In genomic region chr15:68646865-68647264, GRCm38 (mm10) we compare ENCODE assay signal across 30 mouse cellular contexts.
DNase-seq lines count a peak whose midpoint lies in the region; ATAC-seq lines count a peak whose summit lies in the region.
"Had no signal": no experiment of that assay in that cellular context is flagged by ENCODE, and none has a peak within 500 bp of the region (broad histone marks: within the 10 kb centered on the region; RNA-seq: fewer than 3 reads in every experiment).

No protein-coding gene starts in this region.

- no peak overlapping the region for H3K9ac ChIP-seq in limb, embryonic 13.5 days
- H3K9ac ChIP-seq in midbrain, embryonic 16.5 days (ENCODE audit: low read depth, low read length) = no peak overlapping the region
- H3K9ac ChIP-seq in midbrain, embryonic 11.5 days (ENCODE audit: low read length) = no peak overlapping the region
- no peak overlapping the region for H3K9ac ChIP-seq in hindbrain, embryonic 11.5 days (ENCODE audit: low read depth, low read length)
- H3K9ac ChIP-seq: embryonic facial prominence, embryonic 13.5 days; embryonic facial prominence, embryonic 15.5 days; forebrain, embryonic 12.5 days; forebrain, postnatal 0 days had no signal

- H3K4me3 ChIP-seq in limb, embryonic 13.5 days = no peak overlapping the region
- H3K4me3 ChIP-seq in limb, embryonic 10.5 days = no peak overlapping the region
- no peak overlapping the region for H3K4me3 ChIP-seq in midbrain, embryonic 16.5 days (ENCODE audit: low read depth, low read length)
- no peak overlapping the region for H3K4me3 ChIP-seq in midbrain, embryonic 11.5 days (ENCODE audit: low read depth, low read length)
- H3K4me3 ChIP-seq in hindbrain, embryonic 11.5 days (ENCODE audit: low read depth, low read length) = no peak overlapping the region
- H3K4me3 ChIP-seq: embryonic facial prominence, embryonic 13.5 days; embryonic facial prominence, embryonic 15.5 days; erythroblast, embryonic 14.5 days; forebrain, embryonic 10.5 days; forebrain, embryonic 12.5 days had no signal

- H3K36me3 ChIP-seq in limb, embryonic 13.5 days = no peaks in the 10 kb centered on the region
- H3K36me3 ChIP-seq in limb, embryonic 10.5 days = no peaks in the 10 kb centered on the region
- no peaks in the 10 kb centered on the region for H3K36me3 ChIP-seq in midbrain, embryonic 16.5 days (ENCODE audit: control insufficient read depth, insufficient read depth, low read length)
- no peaks in the 10 kb centered on the region for H3K36me3 ChIP-seq in midbrain, embryonic 11.5 days (ENCODE audit: control insufficient read depth, insufficient read depth, low read length)
- no peaks in the 10 kb centered on the region for H3K36me3 ChIP-seq in hindbrain, embryonic 11.5 days (ENCODE audit: control insufficient read depth, insufficient read depth, low read length)
- H3K36me3 ChIP-seq: embryonic facial prominence, embryonic 13.5 days; embryonic facial prominence, embryonic 15.5 days; forebrain, embryonic 10.5 days; forebrain, embryonic 12.5 days; G1E had no signal

- 32% methylated on average over 3 of the region's 3 CpGs for WGBS in limb, embryonic 13.5 days
- WGBS in limb, embryonic 10.5 days = 92% methylated on average over 3 of the region's 3 CpGs
- WGBS in midbrain, embryonic 16.5 days = 69% methylated on average over 3 of the region's 3 CpGs
- WGBS in midbrain, embryonic 11.5 days = 76% methylated on average over 3 of the region's 3 CpGs
- 75% methylated on average over 3 of the region's 3 CpGs for WGBS in hindbrain, embryonic 11.5 days

- no peak for DNase-seq in limb, embryonic 10.5 days (ENCODE audit: low spot score)
- DNase-seq in midbrain, embryonic 11.5 days (ENCODE audit: low spot score, missing footprints) = no peak
- no peak for DNase-seq in hindbrain, embryonic 11.5 days (ENCODE audit: low spot score)
- no peak for DNase-seq in thymus, postnatal 4 days
- DNase-seq: adrenal gland, adult 8-10 months; adrenal gland, postnatal 14 days; adrenal gland, postnatal 36 days; B cell, adult 2 months; cerebellum, adult 11 months; cerebellum, adult 18-20 months; cerebellum, adult 8-10 months; cerebellum, adult 9-11 months; cerebellum, postnatal 25 days; embryo, embryonic 11 days; forebrain, postnatal 0 days had no signal

- H3K27ac ChIP-seq in limb, embryonic 13.5 days = no peak overlapping the region
- H3K27ac ChIP-seq in limb, embryonic 10.5 days = no peak overlapping the region
- no peak overlapping the region for H3K27ac ChIP-seq in midbrain, embryonic 16.5 days (ENCODE audit: low read length)
- no peak overlapping the region for H3K27ac ChIP-seq in midbrain, embryonic 11.5 days (ENCODE audit: low read depth, low read length)
- no peak overlapping the region for H3K27ac ChIP-seq in hindbrain, embryonic 11.5 days (ENCODE audit: low read depth, low read length)
- H3K27ac ChIP-seq: embryonic facial prominence, embryonic 13.5 days; embryonic facial prominence, embryonic 15.5 days; forebrain, embryonic 10.5 days; forebrain, embryonic 12.5 days had no signal

- no peaks in the 10 kb centered on the region for H3K9me3 ChIP-seq in limb, embryonic 13.5 days
- H3K9me3 ChIP-seq in limb, embryonic 10.5 days (replicated peaks) = no peaks in the 10 kb centered on the region
- no peaks in the 10 kb centered on the region for H3K9me3 ChIP-seq in midbrain, embryonic 16.5 days (replicated peaks; ENCODE audit: control insufficient read depth, low read length, poor library complexity, severe bottlenecking)
- H3K9me3 ChIP-seq in midbrain, embryonic 11.5 days (ENCODE audit: control insufficient read depth, low read length) = no peaks in the 10 kb centered on the region
- H3K9me3 ChIP-seq in hindbrain, embryonic 11.5 days (ENCODE audit: control insufficient read depth, low read length) = no peaks in the 10 kb centered on the region
- H3K9me3 ChIP-seq: embryonic facial prominence, embryonic 13.5 days; embryonic facial prominence, embryonic 15.5 days; forebrain, embryonic 10.5 days; forebrain, embryonic 12.5 days had no signal

- H3K4me1 ChIP-seq in limb, embryonic 13.5 days = no peaks in the 10 kb centered on the region
- H3K4me1 ChIP-seq in limb, embryonic 10.5 days = no peaks in the 10 kb centered on the region
- H3K4me1 ChIP-seq in midbrain, embryonic 16.5 days (ENCODE audit: control insufficient read depth, insufficient read depth, low read length) = peaks cover 2% of the 10 kb centered on the region; the same call in 1 of the 2 replicates
- H3K4me1 ChIP-seq in midbrain, embryonic 11.5 days (ENCODE audit: control insufficient read depth, insufficient read depth, low read length) = no peaks in the 10 kb centered on the region
- H3K4me1 ChIP-seq in hindbrain, embryonic 11.5 days (replicated peaks; ENCODE audit: control insufficient read depth, insufficient read depth, low read length) = no peaks in the 10 kb centered on the region
- H3K4me1 ChIP-seq: embryonic facial prominence, embryonic 15.5 days had no signal

- ATAC-seq in limb, embryonic 13.5 days (ENCODE audit: low FRiP score, low read depth) = 0 out of 2 replicates have a peak, but pooled peaks have one; percentile 36
- ATAC-seq in midbrain, embryonic 16.5 days = peak; percentile 48
- no peak for ATAC-seq in midbrain, embryonic 11.5 days (ENCODE audit: low FRiP score)
- peak; percentile 73 to 77 for ATAC-seq in hematopoietic stem cell, adult 5-6 weeks (replicated peaks in 1 of 2; ENCODE audit: insufficient read depth in 1 of 2, low FRiP score in 2 of 2, low TSS enrichment in 1 of 2, low read depth in 1 of 2, poor library complexity in 2 of 2, severe bottlenecking in 2 of 2)
- ATAC-seq in megakaryocyte progenitor cell, adult 5-6 weeks (replicated peaks; ENCODE audit: poor library complexity) = peak; percentile 51
- no peak for ATAC-seq in hindbrain, embryonic 11.5 days (ENCODE audit: low FRiP score)
- ATAC-seq: activated CD4-positive, CD25-positive, alpha-beta regulatory T cell, adult 4 months; CD4-positive, CD25-positive, alpha-beta regulatory T cell, adult 4 months; forebrain, embryonic 14.5 days; forebrain, postnatal 0 days; Patski had no signal

- no peak overlapping the region for H3K4me2 ChIP-seq in limb, embryonic 13.5 days (replicated peaks)
- no peak overlapping the region for H3K4me2 ChIP-seq in midbrain, embryonic 16.5 days (ENCODE audit: low read length)
- no peak overlapping the region for H3K4me2 ChIP-seq in midbrain, embryonic 11.5 days
- no peak overlapping the region for H3K4me2 ChIP-seq in hindbrain, embryonic 11.5 days (replicated peaks; ENCODE audit: low read depth, low read length)
- H3K4me2 ChIP-seq: embryonic facial prominence, embryonic 13.5 days; embryonic facial prominence, embryonic 15.5 days; forebrain, embryonic 12.5 days had no signal

- no peaks in the 10 kb centered on the region for H3K27me3 ChIP-seq in limb, embryonic 13.5 days
- no peaks in the 10 kb centered on the region for H3K27me3 ChIP-seq in limb, embryonic 10.5 days (ENCODE audit: low read depth, poor library complexity, severe bottlenecking)
- no peaks in the 10 kb centered on the region for H3K27me3 ChIP-seq in midbrain, embryonic 16.5 days (ENCODE audit: control insufficient read depth, insufficient read depth, low read depth, low read length)
- H3K27me3 ChIP-seq in midbrain, embryonic 11.5 days (ENCODE audit: control insufficient read depth, insufficient read depth, low read length) = no peaks in the 10 kb centered on the region
- H3K27me3 ChIP-seq in hindbrain, embryonic 11.5 days (ENCODE audit: control insufficient read depth, insufficient read depth, low read length) = no peaks in the 10 kb centered on the region
- H3K27me3 ChIP-seq: CH12.LX; embryonic facial prominence, embryonic 13.5 days; embryonic facial prominence, embryonic 15.5 days; forebrain, embryonic 12.5 days; Patski had no signal

Comparison
In these comparisons a context has a peak if more than half of its experiments do, and no peak if none do; other contexts are left out.
1. ATAC-seq: peak in limb, embryonic 13.5 days (single experiment), midbrain, embryonic 16.5 days (single experiment), hematopoietic stem cell, adult 5-6 weeks (2 of 2) and megakaryocyte progenitor cell, adult 5-6 weeks (single experiment); none in midbrain, embryonic 11.5 days (single experiment) and hindbrain, embryonic 11.5 days (single experiment).